Mouse (Mus musculus): ENCODE data around the gene Lamc2. TPM values are rescaled to one million over a fixed set of nuclear protein-coding genes. Genes with fewer than 3 reads are reported as not detected.

The Lamc2 gene
- polyA plus RNA-seq (2015; fragmentation: Nextera tagmentation; extraction: Ambion mirVana), result 62.9 and 69.0 TPM in 2 replicates

DNA sequence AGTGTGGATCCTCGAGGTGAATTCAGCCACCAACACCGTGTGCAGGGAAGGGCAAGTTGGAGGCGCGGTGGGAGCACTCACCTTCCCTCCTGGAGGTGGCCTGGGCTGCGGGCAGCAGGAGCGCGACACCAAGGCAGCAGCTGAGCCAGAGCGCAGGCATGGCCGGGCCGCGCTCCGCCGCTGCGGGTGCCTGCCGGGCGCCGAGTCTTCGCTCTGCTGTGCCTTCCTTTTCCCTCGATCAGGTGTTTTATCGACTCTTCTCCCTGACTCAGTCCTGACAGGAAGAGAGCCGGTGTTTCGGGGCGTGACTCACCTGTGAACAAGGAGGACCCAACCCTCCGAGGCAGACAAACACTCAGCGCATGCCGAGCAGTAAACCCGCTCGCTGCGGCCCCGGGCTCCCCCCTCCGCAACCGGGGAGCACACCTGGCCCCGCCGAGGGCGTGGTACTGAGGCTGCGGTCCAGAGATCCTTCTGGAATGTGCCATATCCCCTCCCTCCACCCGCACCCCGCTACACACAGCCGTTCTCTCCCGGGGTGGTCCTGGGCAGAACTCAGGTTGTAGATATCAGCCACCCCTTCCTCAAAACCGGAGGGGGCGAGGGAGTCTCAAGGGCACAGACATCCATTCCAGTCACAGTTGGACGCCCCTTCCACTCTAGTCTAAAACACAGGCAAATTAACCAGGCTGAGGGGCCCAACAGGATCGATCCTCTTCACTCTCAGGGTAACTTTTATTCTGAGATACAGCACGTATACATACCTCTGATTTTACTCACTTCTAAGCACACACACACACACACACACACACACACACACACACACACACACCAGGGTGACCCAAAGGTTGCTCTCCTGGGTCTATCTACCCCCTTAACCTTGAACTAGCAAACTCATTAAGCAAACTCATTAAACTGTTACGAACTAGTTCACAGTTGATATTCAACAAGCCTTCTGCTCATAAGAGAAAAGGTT is at the start of gene Lamc2:
Gene Lamc2, minus strand, starts transcription at position 620 of the 976 bp plus-strand sequence.
- H3K9me3 ChIP-seq (ENCODE audit: low read length), result no peaks in the 10 kb centered on the region
- H3K36me3 ChIP-seq (ENCODE audit: insufficient read depth, low read length), result no peaks in the 10 kb centered on the region
- H3K4me3 ChIP-seq (ENCODE audit: low read depth, low read length), result peak within 1 kb of the TSS; percentile 44
- H3K9ac ChIP-seq (replicated peaks; ENCODE audit: low read depth), result peak within 1 kb of the TSS; percentile 59
- peak within 1 kb of the TSS; percentile 68 for H3K4me2 ChIP-seq (replicated peaks; ENCODE audit: low read depth, low read length)
- TF ChIP-seq EP300 (IDR thresholded peaks at IDR 0.05), result no peak
- no peak for TF ChIP-seq CTCF (IDR thresholded peaks at IDR 0.05)
- peak; percentile 89 for DNase-seq (ENCODE audit: low spot score)
- H3K27ac ChIP-seq (ENCODE audit: low read length), result peak within 1 kb of the TSS; percentile 88
- ATAC-seq, result peak; percentile 95
- H3K4me1 ChIP-seq (ENCODE audit: insufficient read depth, low read depth, low read length), result 0 out of 2 replicates have a peak, but pooled peaks cover 7% of the 10 kb centered on the region
- 0 out of 2 replicates have a peak, but pooled peaks cover 5% of the 10 kb centered on the region for H3K27me3 ChIP-seq (replicated peaks; ENCODE audit: insufficient read depth, low read length)
- 6% methylated on average over 40 of the region's 46 CpGs for WGBS

DNA sequence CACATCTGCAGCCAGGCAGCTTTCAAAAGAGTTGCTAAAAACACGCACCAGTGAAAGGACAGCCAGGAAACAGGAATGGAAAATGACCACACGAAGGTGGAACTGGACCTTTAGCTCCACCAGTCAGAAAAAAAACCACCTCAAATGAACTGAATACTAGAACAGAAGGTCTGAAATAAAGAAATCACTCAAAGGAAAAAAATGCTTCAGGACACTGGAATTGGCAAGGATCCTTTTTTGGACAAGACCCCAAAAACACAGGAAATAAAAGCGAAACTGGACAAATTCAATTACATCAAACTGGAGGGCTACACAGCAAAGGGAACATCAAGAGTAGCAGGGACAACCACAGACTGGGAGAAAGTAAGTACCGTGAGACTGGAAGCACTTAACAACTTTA is 49.3 kb upstream of the Lamc2 start:
- peak; percentile 30; the same call in 1 of the 2 replicates for ATAC-seq
- TF ChIP-seq CTCF (IDR thresholded peaks at IDR 0.05) (no peak), EP300 (IDR thresholded peaks at IDR 0.05) (no peak)
- Histone ChIP-seq H3K27ac (ENCODE audit: low read length) (peak overlapping the region; percentile 21; the same call in 1 of the 2 replicates), H3K9me3 (ENCODE audit: low read length) (no peaks in the 10 kb centered on the region), H3K9ac (replicated peaks; ENCODE audit: low read depth) (no peak overlapping the region), H3K36me3 (ENCODE audit: insufficient read depth, low read length) (peaks cover 33% of the 10 kb centered on the region), H3K4me1 (ENCODE audit: insufficient read depth, low read depth, low read length) (no peaks in the 10 kb centered on the region), H3K4me2 (replicated peaks; ENCODE audit: low read depth, low read length) (no peak overlapping the region), H3K27me3 (replicated peaks; ENCODE audit: insufficient read depth, low read length) (no peaks in the 10 kb centered on the region), H3K4me3 (ENCODE audit: low read depth, low read length) (no peak overlapping the region)
- peak; percentile 73 for DNase-seq (ENCODE audit: low spot score)
- WGBS, result 54% methylated on average over 4 of the region's 4 CpGs

DNA sequence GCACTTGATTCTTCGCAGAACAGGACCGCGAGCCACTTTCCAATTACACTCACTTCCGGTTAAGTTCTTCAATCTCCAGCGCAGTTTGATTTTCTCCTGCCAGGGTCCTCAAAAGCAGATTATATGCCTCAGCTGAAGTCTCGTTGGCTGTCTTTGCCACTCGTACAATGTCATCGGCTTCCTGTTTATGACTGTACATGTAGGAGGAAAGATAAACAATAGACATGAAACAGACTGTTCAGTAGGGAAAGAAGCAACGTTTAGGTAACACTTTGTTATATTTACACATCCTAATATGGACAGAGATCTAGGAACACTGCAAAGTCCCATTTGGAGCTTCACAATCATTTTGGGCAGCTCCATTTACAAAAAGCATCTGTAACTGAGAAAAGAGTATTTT is 45.4 kb upstream of the Lamc2 start:
- 46% methylated on average over 9 of the region's 9 CpGs for WGBS
- Histone ChIP-seq H3K9ac (replicated peaks; ENCODE audit: low read depth) (no peak overlapping the region), H3K9me3 (ENCODE audit: low read length) (no peaks in the 10 kb centered on the region), H3K36me3 (ENCODE audit: insufficient read depth, low read length) (peaks cover 43% of the 10 kb centered on the region), H3K27ac (ENCODE audit: low read length) (peak overlapping the region; percentile 35; the same call in 1 of the 2 replicates), H3K4me1 (ENCODE audit: insufficient read depth, low read depth, low read length) (no peaks in the 10 kb centered on the region), H3K27me3 (replicated peaks; ENCODE audit: insufficient read depth, low read length) (no peaks in the 10 kb centered on the region), H3K4me2 (replicated peaks; ENCODE audit: low read depth, low read length) (no peak overlapping the region), H3K4me3 (ENCODE audit: low read depth, low read length) (no peak overlapping the region)
- TF ChIP-seq CTCF (IDR thresholded peaks at IDR 0.05) (no peak), EP300 (IDR thresholded peaks at IDR 0.05) (peak; percentile 90)
- peak; percentile 63 for DNase-seq (ENCODE audit: low spot score)
- ATAC-seq, result peak; percentile 66

DNA sequence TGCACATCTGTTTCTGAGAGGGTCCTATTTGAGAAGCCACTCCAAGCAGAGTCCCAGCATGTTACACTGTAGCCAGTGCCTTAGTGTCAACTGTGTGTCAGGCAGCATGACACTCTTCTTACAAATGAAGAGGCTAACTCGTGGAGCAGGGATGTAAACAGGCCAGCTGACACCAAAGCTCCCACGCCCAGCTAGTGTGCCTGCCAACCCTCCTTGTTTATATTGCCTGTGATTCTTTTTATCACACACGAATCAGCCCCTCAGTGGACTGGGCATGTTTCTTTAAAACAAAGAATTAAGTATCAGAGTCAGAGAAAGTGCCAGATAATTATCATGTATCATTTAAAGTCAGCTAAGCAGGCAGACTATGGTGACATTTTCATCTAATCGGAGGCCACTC is 41.7 kb upstream of the Lamc2 start:
- no peak overlapping the region for H3K9ac ChIP-seq (replicated peaks; ENCODE audit: low read depth)
- ATAC-seq (peak; percentile 16; the same call in 1 of the 2 replicates), DNase-seq (ENCODE audit: low spot score) (peak; percentile 47)
- no peak overlapping the region for H3K4me3 ChIP-seq (ENCODE audit: low read depth, low read length)
- peaks cover 36% of the 10 kb centered on the region; the same call in 1 of the 2 replicates for H3K36me3 ChIP-seq (ENCODE audit: insufficient read depth, low read length)
- no peaks in the 10 kb centered on the region for H3K27me3 ChIP-seq (replicated peaks; ENCODE audit: insufficient read depth, low read length)
- H3K27ac ChIP-seq (ENCODE audit: low read length), result 0 out of 2 replicates have a peak overlapping the region, but pooled peaks have one; percentile 26
- TF ChIP-seq EP300 (IDR thresholded peaks at IDR 0.05), result peak; percentile 64
- no peak for TF ChIP-seq CTCF (IDR thresholded peaks at IDR 0.05)
- no peaks in the 10 kb centered on the region for H3K4me1 ChIP-seq (ENCODE audit: insufficient read depth, low read depth, low read length)
- WGBS, result 39% methylated on average over 4 of the region's 4 CpGs
- no peak overlapping the region for H3K4me2 ChIP-seq (replicated peaks; ENCODE audit: low read depth, low read length)
- no peaks in the 10 kb centered on the region for H3K9me3 ChIP-seq (ENCODE audit: low read length)

DNA sequence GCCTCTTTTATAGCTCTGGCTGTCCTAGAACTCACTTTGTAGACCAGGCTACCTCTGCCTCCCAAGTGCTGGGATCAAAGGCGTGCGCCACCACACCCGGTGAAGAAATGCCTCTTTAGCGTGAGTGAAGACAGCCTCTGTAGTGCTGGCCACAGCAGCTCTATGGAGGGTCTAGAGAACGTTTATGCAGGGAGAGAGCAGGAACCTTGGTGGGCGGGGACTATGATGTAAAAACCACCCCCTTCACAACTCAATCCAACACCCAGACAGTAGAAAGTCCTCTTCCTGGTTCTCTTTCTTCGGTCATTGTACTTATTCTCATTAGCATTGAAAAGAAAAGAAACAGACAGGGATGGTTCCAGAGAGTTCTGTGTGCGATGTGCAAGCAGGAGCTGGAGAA is 40.8 kb upstream of the Lamc2 start:
- H3K9me3 ChIP-seq (ENCODE audit: low read length), result no peaks in the 10 kb centered on the region
- no peak for ATAC-seq
- WGBS, result 78% methylated on average over 8 of the region's 8 CpGs
- H3K4me1 ChIP-seq (ENCODE audit: insufficient read depth, low read depth, low read length), result no peaks in the 10 kb centered on the region
- H3K36me3 ChIP-seq (ENCODE audit: insufficient read depth, low read length), result peaks cover 39% of the 10 kb centered on the region; the same call in 1 of the 2 replicates
- H3K27me3 ChIP-seq (replicated peaks; ENCODE audit: insufficient read depth, low read length), result no peaks in the 10 kb centered on the region
- H3K4me2 ChIP-seq (replicated peaks; ENCODE audit: low read depth, low read length), result no peak overlapping the region
- H3K4me3 ChIP-seq (ENCODE audit: low read depth, low read length), result no peak overlapping the region
- no peak for DNase-seq (ENCODE audit: low spot score)
- no peak overlapping the region for H3K27ac ChIP-seq (ENCODE audit: low read length)
- no peak overlapping the region for H3K9ac ChIP-seq (replicated peaks; ENCODE audit: low read depth)
- TF ChIP-seq CTCF (IDR thresholded peaks at IDR 0.05) (no peak), EP300 (IDR thresholded peaks at IDR 0.05) (no peak)
